Mouse (Mus musculus): ENCODE results near the gene Nif3l1. TPM values are rescaled to one million over a fixed set of nuclear protein-coding genes. Genes with fewer than 3 reads are reported as not detected.
A peak's percentile ranks its signal among the peaks of the same experiment; 100 is the strongest.

Nif3l1 gene
- total and polyA plus RNA-seq, 3 experiments = 34.5 to 107 (median 39.6) TPM

DNA sequence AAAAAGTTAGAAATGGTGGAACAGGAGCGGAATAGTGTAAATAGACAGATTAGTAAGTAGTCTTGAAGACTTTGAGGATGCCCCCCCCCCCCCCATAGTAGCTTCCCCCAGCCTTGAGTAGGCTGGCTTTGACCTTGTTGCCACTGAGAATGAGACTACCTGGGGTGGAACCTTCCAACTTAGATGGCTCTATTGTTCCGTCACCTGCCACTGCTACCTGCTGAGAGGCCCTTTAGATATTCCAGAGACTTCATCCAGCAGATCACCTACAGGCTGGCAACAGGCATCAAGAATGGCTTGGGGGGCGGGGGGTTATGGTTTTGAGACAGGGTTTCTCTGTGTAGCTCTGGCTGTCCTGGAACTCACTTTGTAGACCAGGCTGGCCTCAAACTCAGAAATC is 20.4 kb upstream of the Nif3l1 start:
- Histone ChIP-seq H3K27ac (ENCODE audit: insufficient read depth, low read depth) (no peak overlapping the region), H3K36me3 (replicated peaks in 1 of 2; ENCODE audit: control insufficient read depth in 1 of 2, insufficient read depth in 1 of 2, low read length in 1 of 2) (peaks cover 15 to 36% of the 10 kb centered on the region in 2 experiments), H3K79me2 (replicated peaks; ENCODE audit: control insufficient read depth, extremely low read depth, insufficient read depth, poor library complexity, severe bottlenecking) (peaks cover 34% of the 10 kb centered on the region), H3K27me3 (replicated peaks) (no peaks in the 10 kb centered on the region), H3K9me3 (replicated peaks; ENCODE audit: low read length) (no peaks in the 10 kb centered on the region), H3K9ac (ENCODE audit: insufficient read depth, low read depth) (peak overlapping the region; percentile 100), H3K4me1 (ENCODE audit: control insufficient read depth in 1 of 2, insufficient read depth in 2 of 2) (peaks cover 6 to 26% of the 10 kb centered on the region in 2 experiments; a peak in 3 of 4 replicates), H3K4me3 (replicated peaks in 1 of 3; ENCODE audit: low read depth in 2 of 3, low read length in 2 of 3, poor library complexity in 1 of 3) (no peak overlapping the region), H3K4me2 (ENCODE audit: insufficient read depth, low read depth, poor library complexity, severe bottlenecking) (no peak overlapping the region)
- in situ Hi-C loops (cut with MboI; ENCODE audit: low pct_ligation_motif_present, low pct_unique_long_range_greater_than_20kb, low sequenced_read_pairs) = no loop called here
- dilution Hi-C loops (cut with MboI; ENCODE audit: extremely low pct_ligation_motif_present, extremely low pct_unique_long_range_greater_than_20kb, low sequenced_read_pairs) = no loop called here
- TF ChIP-seq EP300 (IDR thresholded peaks at IDR 0.05; ENCODE audit: low read length) (no peak), MXI1 (IDR thresholded peaks at IDR 0.05; ENCODE audit: low read depth, low read length) (no peak), POLR2A (IDR thresholded peaks at IDR 0.05; ENCODE audit: low read depth, low read length) (no peak), CTCF (conservative IDR thresholded peaks at IDR 0.05 in 1 of 2, IDR thresholded peaks at IDR 0.05 in 1 of 2; ENCODE audit: low read depth in 2 of 2, low read length in 2 of 2) (no peak), ETS1 (conservative IDR thresholded peaks at IDR 0.05; ENCODE audit: low read depth, low read length) (no peak), MYC (IDR thresholded peaks at IDR 0.05; ENCODE audit: low read depth, low read length) (no peak), USF2 (conservative IDR thresholded peaks at IDR 0.05; ENCODE audit: low read depth, low read length) (no peak), MAZ (IDR thresholded peaks at IDR 0.05; ENCODE audit: low read depth, low read length) (no peak), MEF2A (IDR thresholded peaks at IDR 0.05; ENCODE audit: borderline replicate concordance, low read depth, low read length) (no peak), ZC3H11A (IDR thresholded peaks at IDR 0.05; ENCODE audit: low read depth, low read length) (no peak)
- DNase-seq (ENCODE audit: extremely low read depth) = no peak

DNA sequence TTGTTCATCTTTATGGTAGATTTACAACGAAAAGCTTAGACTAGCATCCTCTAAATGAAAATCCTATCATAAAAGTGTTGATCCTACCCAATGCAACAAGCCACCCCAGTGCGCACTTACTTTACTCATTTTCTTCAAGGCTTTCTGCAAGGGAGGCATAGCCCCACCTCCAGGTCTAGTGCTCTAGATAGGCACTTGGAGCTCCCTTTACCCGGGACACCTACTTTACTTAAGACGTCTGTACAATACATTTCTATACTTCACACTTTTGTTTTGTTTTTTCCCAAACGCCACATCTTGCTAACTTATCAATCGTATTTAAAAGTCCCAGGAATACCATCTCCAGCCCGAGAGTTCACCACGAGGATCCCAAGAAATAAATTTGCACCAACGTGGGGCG is 260 bp upstream of the Nif3l1 start:
- peak overlapping the region; percentile 81; the same call in 1 of the 2 replicates for H3K4me2 ChIP-seq (ENCODE audit: insufficient read depth, low read depth, poor library complexity, severe bottlenecking)
- dilution Hi-C loops (cut with MboI; ENCODE audit: extremely low pct_ligation_motif_present, extremely low pct_unique_long_range_greater_than_20kb, low sequenced_read_pairs) = no loop called here
- in situ Hi-C loops (cut with MboI; ENCODE audit: low pct_ligation_motif_present, low pct_unique_long_range_greater_than_20kb, low sequenced_read_pairs) = no loop called here
- peak; percentile 15 for DNase-seq (ENCODE audit: extremely low read depth)
- peaks cover 5 to 24% of the 10 kb centered on the region in 2 experiments for H3K4me1 ChIP-seq (ENCODE audit: control insufficient read depth in 1 of 2, insufficient read depth in 2 of 2)
- H3K79me2 ChIP-seq (replicated peaks; ENCODE audit: control insufficient read depth, extremely low read depth, insufficient read depth, poor library complexity, severe bottlenecking) = peaks cover 37% of the 10 kb centered on the region
- no peaks in the 10 kb centered on the region for H3K27me3 ChIP-seq (replicated peaks)
- H3K9ac ChIP-seq (ENCODE audit: insufficient read depth, low read depth) = peak overlapping the region; percentile 60
- H3K27ac ChIP-seq (ENCODE audit: insufficient read depth, low read depth) = peak overlapping the region; percentile 69; the same call in 1 of the 2 replicates
- H3K9me3 ChIP-seq (replicated peaks; ENCODE audit: low read length) = no peaks in the 10 kb centered on the region
- H3K36me3 ChIP-seq (replicated peaks in 1 of 2; ENCODE audit: control insufficient read depth in 1 of 2, insufficient read depth in 1 of 2, low read length in 1 of 2) = peaks cover 33 to 66% of the 10 kb centered on the region in 2 experiments
- TF ChIP-seq MAX (IDR thresholded peaks at IDR 0.05; ENCODE audit: low read length) (no peak), MYC (IDR thresholded peaks at IDR 0.05; ENCODE audit: low read depth, low read length) (no peak), MAFK (IDR thresholded peaks at IDR 0.05; ENCODE audit: insufficient replicate concordance, low read length) (no peak), POLR2AphosphoS2 (IDR thresholded peaks at IDR 0.05; ENCODE audit: low read depth, low read length) (no peak), EP300 (IDR thresholded peaks at IDR 0.05; ENCODE audit: low read length) (no peak)
- peak overlapping the region; percentile 69 to 82 (median 74) for H3K4me3 ChIP-seq (replicated peaks in 1 of 3; ENCODE audit: low read depth in 2 of 3, low read length in 2 of 3, poor library complexity in 1 of 3)

DNA sequence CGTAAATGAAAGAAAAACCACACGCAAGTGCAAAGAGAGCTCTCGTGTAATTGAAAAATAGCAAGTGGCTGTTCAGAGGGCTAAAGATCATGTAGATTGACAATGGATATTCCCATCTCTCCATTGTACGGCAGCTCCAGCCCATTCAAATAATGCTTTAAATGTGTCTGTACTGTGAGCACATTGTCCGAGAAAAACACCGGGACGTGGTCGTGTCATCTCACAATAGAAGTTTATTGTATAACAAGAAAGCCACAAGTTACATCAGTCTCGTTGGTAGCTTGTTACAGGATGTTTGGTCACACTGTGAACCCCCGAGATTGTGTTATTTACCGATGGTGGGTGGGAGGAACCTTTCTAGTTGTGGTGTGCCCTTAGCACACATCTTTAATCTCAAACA is 910 bp downstream of the Nif3l1 start:
- in situ Hi-C loops (cut with MboI; ENCODE audit: low pct_ligation_motif_present, low pct_unique_long_range_greater_than_20kb, low sequenced_read_pairs) = no loop called here

More for the DNA sequence above, 910 bp downstream of the Nif3l1 start:
- peak overlapping the region; percentile 69 to 82 (median 74) for H3K4me3 ChIP-seq (replicated peaks in 1 of 3; ENCODE audit: low read depth in 2 of 3, low read length in 2 of 3, poor library complexity in 1 of 3)
- peak overlapping the region; percentile 65 for H3K9ac ChIP-seq (ENCODE audit: insufficient read depth, low read depth)
- TF ChIP-seq IRF4 (IDR thresholded peaks at IDR 0.05; ENCODE audit: low read depth, low read length) (no peak), JUN (IDR thresholded peaks at IDR 0.05; ENCODE audit: insufficient read depth, low read depth, low read length) (no peak), ZC3H11A (IDR thresholded peaks at IDR 0.05; ENCODE audit: low read depth, low read length) (no peak), GABPA (IDR thresholded peaks at IDR 0.05; ENCODE audit: insufficient replicate concordance, low read depth, low read length) (no peak), UBTF (IDR thresholded peaks at IDR 0.05; ENCODE audit: low read depth, low read length) (no peak), MAFK (IDR thresholded peaks at IDR 0.05; ENCODE audit: insufficient replicate concordance, low read length) (no peak), ELF1 (IDR thresholded peaks at IDR 0.05; ENCODE audit: low read depth, low read length) (no peak), ZNF384 (IDR thresholded peaks at IDR 0.05; ENCODE audit: low read depth, low read length) (no peak), MYC (IDR thresholded peaks at IDR 0.05; ENCODE audit: low read depth, low read length) (no peak)
- DNase-seq (ENCODE audit: extremely low read depth) = peak; percentile 19
- peak overlapping the region; percentile 17; the same call in 1 of the 2 replicates for H3K27ac ChIP-seq (ENCODE audit: insufficient read depth, low read depth)
- dilution Hi-C loops (cut with MboI; ENCODE audit: extremely low pct_ligation_motif_present, extremely low pct_unique_long_range_greater_than_20kb, low sequenced_read_pairs) = no loop called here
- H3K4me2 ChIP-seq (ENCODE audit: insufficient read depth, low read depth, poor library complexity, severe bottlenecking) = peak overlapping the region; percentile 81
- H3K4me1 ChIP-seq (ENCODE audit: control insufficient read depth in 1 of 2, insufficient read depth in 2 of 2) = peaks cover 5 to 24% of the 10 kb centered on the region in 2 experiments
- peaks cover 37% of the 10 kb centered on the region for H3K79me2 ChIP-seq (replicated peaks; ENCODE audit: control insufficient read depth, extremely low read depth, insufficient read depth, poor library complexity, severe bottlenecking)
- peaks cover 27 to 64% of the 10 kb centered on the region in 2 experiments for H3K36me3 ChIP-seq (replicated peaks in 1 of 2; ENCODE audit: control insufficient read depth in 1 of 2, insufficient read depth in 1 of 2, low read length in 1 of 2)
- H3K27me3 ChIP-seq (replicated peaks) = no peaks in the 10 kb centered on the region
- no peaks in the 10 kb centered on the region for H3K9me3 ChIP-seq (replicated peaks; ENCODE audit: low read length)
